Mouse (Mus musculus) thymus, adult 2 months (tissue): ENCODE measurements around the gene Wdr1. TPM values are rescaled to one million over a fixed set of nuclear protein-coding genes. Genes with fewer than 3 reads are reported as not detected.

Source experiments
- DNase-seq: peaks from one replicate; pipeline ENCODE4 v3.0.0; 2021
- H3K27ac ChIP-seq: fragments of 200-500 bp; 2 replicates; pipeline ENCODE4 v1.5.1; 2012; ENCODE audit warnings: low read length, control low read depth; ENCODE audit not compliant: control insufficient read depth, insufficient read depth
- H3K27me3 ChIP-seq: fragments of 200-500 bp; 2 replicates; pipeline ENCODE4 v1.6.1; 2012; ENCODE audit warnings: mild to moderate bottlenecking, low read length, moderate library complexity, mixed read lengths; ENCODE audit not compliant: control insufficient read depth, insufficient read depth
- H3K36me3 ChIP-seq: fragments of 200-500 bp; 2 replicates; pipeline ENCODE4 v1.6.1; 2012; ENCODE audit warnings: mild to moderate bottlenecking, low read length, moderate library complexity; ENCODE audit not compliant: control insufficient read depth, insufficient read depth
- H3K4me1 ChIP-seq: fragments of 200-500 bp; replicated peaks from 2 replicates; pipeline ENCODE4 v1.6.1; 2012; ENCODE audit warnings: low read length; ENCODE audit not compliant: control insufficient read depth, insufficient read depth
- H3K4me3 ChIP-seq: fragments of 200-500 bp; 2 replicates; pipeline ENCODE4 v1.5.1; 2012; ENCODE audit warnings: mild to moderate bottlenecking, low read length, control low read depth, moderate library complexity; ENCODE audit not compliant: control insufficient read depth, insufficient read depth
- CTCF ChIP-seq: fragments of 200-500 bp; IDR thresholded peaks from 2 replicates; pipeline ENCODE4 v1.5.1; 2012; ENCODE audit warnings: mild to moderate bottlenecking, control low read depth, low read length, moderate library complexity, borderline replicate concordance; ENCODE audit not compliant: control insufficient read depth, poor library complexity, insufficient read depth; ENCODE audit errors: extremely low read depth
- POLR2A ChIP-seq: fragments of 200-500 bp; IDR thresholded peaks from 2 replicates; pipeline ENCODE4 v1.6.1; 2012; ENCODE audit warnings: mild to moderate bottlenecking, low read length, control low read depth, moderate library complexity; ENCODE audit not compliant: control insufficient read depth, poor library complexity, insufficient read depth; ENCODE audit errors: extremely low read depth
- WGBS: fragments of 180-500 bp; shearing (Covaris S2); methylation state at CpG from one replicate; pipeline ENCODE4 v1.1.7; 2018; 5-methylcytosine and 5-hydroxymethylcytosine counted together
- polyA plus RNA-seq: library from polyadenylated mRNA; depleted of rRNA; stranded (reverse); fragments of >200 nt; gene quantifications from 2 replicates; pipeline ENCODE4 v1.2.3, GENCODE M21; 2012

Gene Wdr1
- polyA plus RNA-seq, 1 experiment: 272 TPM

GRCm38 (mm10) chr5:38516267-38516666 is 46.8 kb downstream of the Wdr1 start:
- WGBS: 11% methylated on average over 6 of the region's 6 CpGs

GRCm38 (mm10) chr5:38512991-38513390 is 50.0 kb downstream of the Wdr1 start:
- H3K4me1 ChIP-seq: no peaks in the 10 kb centered on the region
- no peak for TF ChIP-seq CTCF
- TF ChIP-seq POLR2A: no peak
- no peaks in the 10 kb centered on the region for H3K27me3 ChIP-seq
- WGBS: 48% methylated on average over 2 of the region's 2 CpGs
- H3K4me3 ChIP-seq: no peak overlapping the region
- no peak overlapping the region for H3K27ac ChIP-seq
- no peaks in the 10 kb centered on the region for H3K36me3 ChIP-seq
- DNase-seq: no peak

More at GRCm38 (mm10) chr5:38516267-38516666, 46.8 kb downstream of the Wdr1 start:
- no peaks in the 10 kb centered on the region for H3K4me1 ChIP-seq
- TF ChIP-seq POLR2A: no peak
- no peak for TF ChIP-seq CTCF
- no peaks in the 10 kb centered on the region for H3K27me3 ChIP-seq
- no peak overlapping the region for H3K4me3 ChIP-seq
- H3K27ac ChIP-seq: no peak overlapping the region
- H3K36me3 ChIP-seq: no peaks in the 10 kb centered on the region
- DNase-seq: peak; percentile 27

GRCm38 (mm10) chr5:38509568-38509967 is 53.5 kb downstream of the Wdr1 start:
- no peak for DNase-seq

GRCm38 (mm10) chr5:38505435-38505765 is 57.6 kb downstream of the Wdr1 start:
- Histone ChIP-seq H3K36me3 (no peaks in the 10 kb centered on the region), H3K4me3 (no peak overlapping the region), H3K27ac (no peak overlapping the region), H3K4me1 (no peaks in the 10 kb centered on the region), H3K27me3 (no peaks in the 10 kb centered on the region)
- DNase-seq: no peak
- TF ChIP-seq POLR2A: no peak
- TF ChIP-seq CTCF: no peak
- 37% methylated on average over 3 of the region's 3 CpGs for WGBS

More at GRCm38 (mm10) chr5:38509568-38509967, 53.5 kb downstream of the Wdr1 start:
- Histone ChIP-seq H3K27me3 (no peaks in the 10 kb centered on the region), H3K4me3 (no peak overlapping the region), H3K36me3 (no peaks in the 10 kb centered on the region), H3K4me1 (no peaks in the 10 kb centered on the region), H3K27ac (no peak overlapping the region)
- TF ChIP-seq POLR2A (no peak), CTCF (no peak)
- WGBS: 95% methylated on average over 4 of the region's 4 CpGs

- no peaks in the 10 kb centered on the region for H3K36me3 ChIP-seq
- no peak for DNase-seq
- no peak overlapping the region for H3K4me3 ChIP-seq
- H3K27me3 ChIP-seq: no peaks in the 10 kb centered on the region
- no peaks in the 10 kb centered on the region for H3K4me1 ChIP-seq
- no peak overlapping the region for H3K27ac ChIP-seq
- WGBS: 64% methylated on average over 6 of the region's 6 CpGs
- TF ChIP-seq CTCF: no peak
- no peak for TF ChIP-seq POLR2A
Measured at GRCm38 (mm10) chr5:38504747-38505434, 58.1 kb downstream of the Wdr1 start.

- no peak for TF ChIP-seq POLR2A
- no peak for TF ChIP-seq CTCF
Measured at GRCm38 (mm10) chr5:38504116-38504515, 58.9 kb downstream of the Wdr1 start.

More at GRCm38 (mm10) chr5:38504116-38504515, 58.9 kb downstream of the Wdr1 start:
- Histone ChIP-seq H3K4me1 (no peaks in the 10 kb centered on the region), H3K27me3 (no peaks in the 10 kb centered on the region), H3K27ac (no peak overlapping the region), H3K4me3 (no peak overlapping the region), H3K36me3 (no peaks in the 10 kb centered on the region)
- no peak for DNase-seq
- WGBS: 100% methylated on average over 1 of the region's 1 CpGs
